Mouse (Mus musculus): Measurements from ENCODE around the gene Sptbn4.
A peak's percentile ranks its signal among the peaks of the same experiment; 100 is the strongest.

Gene Sptbn4

DNA sequence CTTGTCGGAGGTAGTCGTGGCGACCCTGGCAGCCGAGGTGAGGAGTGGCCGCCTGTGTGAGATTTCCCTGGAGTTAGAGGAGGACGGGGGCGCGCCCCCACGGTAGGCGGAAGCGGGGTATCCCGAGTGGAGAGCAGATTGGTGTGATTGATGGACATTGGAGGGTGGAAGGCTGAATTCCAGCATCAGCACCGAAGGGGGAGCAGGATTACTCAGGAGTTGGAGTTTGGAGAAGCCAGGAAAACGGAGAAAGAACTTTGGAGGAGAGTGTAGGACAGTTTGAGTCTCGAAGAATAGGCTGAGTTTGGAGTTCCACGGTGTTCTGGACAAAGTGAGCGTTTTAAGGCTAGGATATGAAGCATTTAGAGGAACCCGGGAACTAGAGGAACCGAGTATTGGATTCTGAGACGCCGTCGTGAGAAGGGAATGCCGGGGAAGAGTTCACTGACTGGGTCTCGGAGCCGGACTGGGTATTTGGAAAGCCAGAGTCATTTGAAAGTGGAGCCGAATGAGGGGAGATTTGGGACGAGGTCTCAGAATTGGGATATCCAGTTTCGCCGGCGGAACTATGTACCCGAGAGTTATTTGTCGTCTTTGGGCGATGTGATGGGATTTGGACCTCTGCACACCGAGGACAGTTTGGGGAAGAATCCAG, 26.5 kb upstream of the Sptbn4 start:
- DNase-seq = no peak

DNA sequence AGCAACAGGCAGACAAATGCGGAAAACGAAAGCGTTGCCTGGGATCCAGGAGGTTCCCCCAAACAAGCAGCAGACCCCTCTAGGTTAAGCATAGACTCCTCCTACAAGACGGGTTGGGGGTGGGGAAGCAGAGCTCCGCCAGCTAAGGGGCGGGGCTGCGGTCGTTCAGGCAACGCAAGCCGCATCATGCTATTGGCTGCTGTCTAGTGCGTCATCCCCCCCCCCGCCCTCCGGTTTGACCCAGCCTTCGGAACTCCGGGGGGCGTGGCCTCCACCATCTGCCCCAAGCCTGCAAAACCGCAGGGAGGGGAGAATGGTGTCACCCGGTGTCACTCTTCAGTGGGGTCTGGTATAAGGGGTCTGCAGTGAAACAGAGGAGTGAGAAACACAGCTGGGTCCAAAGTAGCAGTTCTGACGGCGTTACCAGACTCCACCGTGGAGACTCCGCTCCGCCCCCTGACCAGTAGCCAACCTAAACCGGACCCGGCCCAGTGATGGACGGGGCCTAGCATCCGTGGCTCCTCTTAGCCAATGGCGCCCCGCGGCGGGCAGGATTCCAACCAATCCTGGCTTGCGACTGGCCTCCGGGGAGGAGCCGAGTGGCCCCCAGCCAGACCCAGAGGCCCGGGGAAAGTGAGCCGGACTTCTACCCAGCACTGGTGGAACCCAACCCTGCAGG, 25.8 kb upstream of the Sptbn4 start, which contains the start of gene Sertad3:
TSS of gene Sertad3 (plus strand) at position 613 of the 679 bp plus-strand sequence.
- DNase-seq = peak; percentile 99

DNA sequence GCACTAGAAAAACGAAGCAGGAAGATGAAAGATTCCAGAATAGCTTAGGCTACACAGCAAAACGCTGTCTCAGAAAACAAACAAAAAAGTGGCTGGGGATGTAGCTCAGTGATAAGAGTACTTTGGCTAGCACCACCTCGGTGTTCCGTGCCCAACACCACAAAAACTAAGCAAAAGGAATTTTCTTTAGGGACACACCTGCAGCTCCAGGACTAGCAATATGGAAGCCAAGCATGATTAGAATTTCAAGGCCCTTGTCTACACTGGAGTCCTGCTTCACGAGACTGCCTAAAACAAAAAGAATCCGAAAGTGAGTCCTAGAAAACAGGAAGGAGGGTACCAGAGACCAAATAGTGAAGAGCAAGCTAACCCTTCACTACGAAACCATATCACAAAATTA, 25.1 kb upstream of the Sptbn4 start:
- no peak for DNase-seq

DNA sequence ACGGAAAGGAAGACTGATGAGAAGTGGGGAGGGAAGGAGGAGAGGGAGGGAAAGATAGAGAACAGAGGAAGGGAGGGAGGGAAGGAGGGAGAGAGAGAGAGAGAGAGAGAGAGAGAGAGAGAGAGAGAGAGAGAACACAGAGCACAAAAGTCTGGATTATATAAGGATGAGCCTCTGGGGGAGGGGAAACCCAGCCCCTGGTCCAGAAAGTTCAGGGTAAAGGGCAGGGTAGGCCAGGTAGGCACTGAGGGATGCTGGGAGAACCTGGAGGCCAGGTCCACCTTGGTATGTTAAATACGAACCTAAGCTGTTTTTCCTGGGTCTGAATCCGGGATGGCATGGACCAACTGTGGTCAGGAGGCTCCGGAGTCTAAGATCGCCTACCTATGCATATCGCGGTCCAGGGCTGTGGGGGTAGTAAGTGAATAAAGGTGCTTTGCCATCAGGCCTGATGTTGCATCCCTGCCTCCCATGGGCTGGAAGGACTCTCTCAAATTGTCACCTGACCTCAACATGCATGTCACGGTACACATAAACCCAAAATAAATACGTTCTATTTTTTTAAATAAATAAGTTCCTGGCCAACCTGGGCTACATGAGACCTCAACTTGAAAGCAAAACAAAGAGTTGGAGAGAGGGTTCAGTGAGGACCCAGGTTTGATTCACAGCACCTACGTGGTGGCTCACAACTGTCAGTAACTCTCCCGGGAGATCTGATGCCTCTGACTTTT, 24.1 kb upstream of the Sptbn4 start:
- no peak for DNase-seq

DNA sequence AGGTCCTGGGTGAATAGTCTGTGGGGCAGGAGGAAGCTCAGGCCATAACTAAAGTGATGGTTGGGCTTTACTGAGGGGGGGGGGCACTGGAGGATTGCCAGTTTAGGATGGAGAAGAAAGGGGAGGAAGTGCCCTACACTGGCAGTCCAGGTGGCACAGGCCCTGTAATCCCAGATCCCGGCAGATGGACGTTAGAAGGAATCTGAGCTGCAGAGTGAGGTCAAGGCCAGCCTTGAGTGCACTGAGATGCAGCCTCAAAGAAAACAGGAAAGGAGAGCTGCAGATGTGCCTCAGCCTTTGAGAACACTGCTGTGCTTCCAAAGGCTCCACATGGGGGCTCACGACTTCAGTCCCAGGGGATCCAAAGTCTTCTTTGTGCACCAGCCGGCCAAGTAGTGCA, 20.2 kb upstream of the Sptbn4 start:
- no peak for DNase-seq

DNA sequence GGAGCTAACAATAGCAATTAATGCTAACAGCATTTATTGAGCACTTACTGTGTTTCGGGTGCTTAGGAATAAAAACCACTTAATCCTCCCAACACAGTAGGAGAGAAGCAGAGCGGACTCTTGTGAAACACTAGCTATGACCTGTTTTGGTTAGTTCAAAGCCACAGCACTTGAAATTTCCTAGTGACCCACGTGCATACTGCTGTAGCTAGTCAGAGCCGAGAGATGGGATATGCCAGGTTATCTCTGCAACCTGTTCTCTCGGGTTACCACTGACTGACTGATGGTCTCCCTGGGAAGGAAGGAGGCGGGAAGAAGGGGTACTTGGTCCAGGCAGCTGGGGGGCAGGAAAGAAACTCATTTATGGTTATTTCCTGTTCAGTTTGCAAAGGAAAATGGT, 13.0 kb upstream of the Sptbn4 start:
- no peak for DNase-seq

DNA sequence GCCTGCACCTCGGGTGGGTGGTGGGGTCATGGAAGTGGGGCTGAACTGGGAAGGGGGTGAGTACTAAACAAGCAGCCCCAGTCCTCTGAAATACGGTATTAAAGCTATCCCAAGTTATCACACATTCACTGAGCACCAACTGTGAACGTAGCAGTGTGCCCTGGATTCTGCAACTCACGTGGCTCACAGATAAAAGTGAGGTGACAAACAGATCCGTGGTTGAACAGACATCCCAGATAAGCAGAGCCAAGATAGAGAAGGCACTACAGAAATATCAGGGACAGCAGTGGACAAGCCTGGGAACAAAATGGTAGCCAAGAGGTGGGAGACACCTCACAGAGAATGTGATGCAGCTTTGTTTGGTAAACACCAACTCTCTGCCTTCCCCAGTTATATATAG, 12.2 kb upstream of the Sptbn4 start:
- DNase-seq = no peak

DNA sequence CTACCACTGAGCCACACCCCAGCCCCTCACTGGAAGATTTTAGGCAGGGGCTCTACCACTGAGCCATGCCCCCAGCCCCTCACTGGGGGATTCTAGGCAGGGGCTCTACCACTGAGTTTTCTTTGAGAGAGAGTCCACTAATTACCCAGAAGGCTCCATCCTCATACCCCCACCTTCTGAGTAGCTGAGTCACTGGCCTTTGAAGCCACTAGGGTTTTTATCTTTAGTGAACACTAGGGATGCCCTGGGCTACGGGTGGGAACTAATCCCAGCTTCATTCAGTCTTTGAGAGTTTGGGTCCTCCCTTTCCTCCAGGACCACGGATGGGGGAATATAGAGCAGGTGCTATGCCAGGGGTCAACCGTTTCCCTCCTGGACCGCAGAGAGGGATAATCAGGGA, 11.1 kb upstream of the Sptbn4 start:
- no peak for DNase-seq

DNA sequence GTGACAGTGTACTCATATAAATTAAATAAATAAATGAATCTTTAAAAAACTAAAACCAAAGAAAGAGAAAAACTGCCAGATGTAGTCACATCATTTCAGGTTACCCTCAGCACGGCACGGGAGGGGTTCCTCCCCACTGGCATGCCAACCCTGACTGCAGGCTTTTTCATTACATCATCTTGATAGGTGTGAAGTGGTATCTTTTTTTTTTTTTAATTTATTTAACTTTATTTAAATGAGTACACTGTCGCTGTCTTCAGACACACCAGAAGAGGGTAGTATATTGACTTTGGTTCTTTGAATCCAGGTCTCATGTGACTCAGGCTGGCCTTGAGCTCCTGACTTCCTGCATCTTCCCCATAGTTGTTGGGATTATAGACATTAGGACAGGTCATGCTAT, 7.8 kb upstream of the Sptbn4 start:
- DNase-seq = no peak

DNA sequence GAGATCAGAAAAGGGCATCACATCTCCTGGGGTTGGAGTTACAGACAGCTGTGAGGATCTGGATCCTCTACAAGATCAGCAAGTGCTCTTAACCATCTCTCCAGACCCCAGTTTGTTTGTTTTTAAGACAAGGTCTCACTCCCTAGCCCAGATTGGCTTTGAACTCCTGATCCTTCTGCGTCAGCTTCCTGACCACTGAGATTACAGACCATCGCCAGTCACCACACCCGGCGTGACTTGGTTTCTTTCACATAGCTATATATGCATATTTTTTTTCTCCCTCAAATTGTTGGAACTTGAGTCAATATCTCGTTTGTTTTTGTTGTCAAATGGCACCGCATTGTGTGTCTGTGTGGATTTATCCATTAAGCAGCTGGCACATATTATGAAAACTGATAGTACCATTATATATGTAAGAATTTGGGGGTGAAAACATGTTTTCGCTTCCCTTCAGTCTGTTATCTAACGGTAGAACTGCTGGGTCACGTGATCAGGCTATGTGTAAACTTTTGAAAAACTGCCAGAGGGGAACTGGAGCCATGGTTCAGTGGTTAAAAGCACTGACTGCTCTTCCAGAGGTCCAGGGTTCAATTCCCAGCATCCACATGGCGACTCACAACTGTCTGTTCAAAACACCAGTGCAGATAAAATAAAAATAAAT, 7.1 kb upstream of the Sptbn4 start:
- DNase-seq = no peak

DNA sequence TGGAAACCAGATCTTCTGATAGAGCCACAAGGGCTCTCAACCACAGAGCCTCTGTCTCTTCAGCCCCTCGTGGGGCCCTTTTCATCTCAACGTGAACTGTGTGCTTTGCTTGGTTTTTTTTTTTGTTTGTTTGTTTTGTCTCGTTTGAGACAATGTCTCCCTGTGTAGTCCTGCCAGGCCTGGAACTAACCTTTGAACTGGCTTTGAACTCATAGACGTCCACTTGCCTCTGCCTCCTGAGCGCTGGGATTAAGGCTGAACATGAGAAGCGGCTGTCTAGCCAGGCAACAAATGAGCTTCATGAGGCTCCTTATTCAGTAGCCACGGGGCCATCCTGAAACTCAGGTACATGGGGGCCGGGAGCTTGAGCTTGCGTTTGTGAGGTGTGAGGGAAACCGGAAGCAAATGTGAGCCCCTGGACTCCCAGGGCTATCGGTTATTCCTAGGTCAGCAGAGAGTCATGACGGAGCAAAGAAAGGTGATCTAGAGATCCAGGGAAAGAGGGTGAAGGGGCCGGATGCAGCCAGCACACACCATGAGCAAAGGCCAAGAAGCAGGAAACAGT, 4.8 kb upstream of the Sptbn4 start:
- DNase-seq = no peak

DNA sequence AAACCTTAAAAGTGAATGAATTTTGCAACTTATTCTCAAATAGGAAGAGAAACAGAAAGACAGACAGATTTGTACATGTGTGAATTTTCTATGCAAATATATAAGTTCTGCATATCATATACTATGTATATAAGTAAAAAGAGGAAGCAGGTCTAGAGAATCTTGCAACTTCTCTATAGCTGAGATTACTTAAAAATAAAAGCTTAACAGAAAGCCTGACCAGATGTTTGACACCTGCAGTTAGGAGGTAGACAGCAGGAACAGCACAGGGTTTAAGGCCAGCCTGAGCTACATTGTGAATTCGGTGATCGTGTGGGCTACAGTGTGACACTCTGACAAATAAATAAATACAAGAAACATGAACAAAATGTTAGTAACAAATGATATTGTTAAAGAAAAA, 3.9 kb upstream of the Sptbn4 start:
- DNase-seq = no peak

DNA sequence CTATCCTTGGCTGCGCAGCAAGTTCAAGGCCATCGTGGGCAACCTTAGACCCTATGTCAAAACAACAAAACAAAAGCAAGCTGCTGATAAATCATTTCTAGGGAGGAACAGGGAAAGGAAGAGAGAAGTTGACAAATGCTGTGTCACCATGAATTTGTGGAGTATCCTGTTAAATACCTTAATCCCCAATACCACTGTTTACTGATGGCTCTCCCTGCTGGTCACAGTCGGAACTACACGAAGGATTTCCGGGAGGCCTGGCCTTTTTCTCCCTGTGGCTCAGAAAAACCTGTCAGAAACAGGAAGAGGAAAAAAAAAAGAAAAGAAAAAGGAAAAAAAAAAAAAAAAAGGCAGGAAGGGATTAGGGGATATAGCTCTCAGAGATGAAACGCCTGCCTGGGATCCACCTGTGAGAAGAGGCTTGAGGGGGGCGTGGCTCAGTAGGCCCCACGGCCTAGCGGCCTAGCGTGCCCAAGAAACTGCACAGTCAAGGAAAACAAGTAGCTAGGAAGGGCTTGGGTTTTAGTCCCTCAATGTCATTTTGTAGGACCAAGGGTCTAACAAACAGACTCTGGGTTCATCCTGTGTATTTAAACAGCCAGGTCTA, 1.9 kb upstream of the Sptbn4 start:
- DNase-seq = peak; percentile 60

DNA sequence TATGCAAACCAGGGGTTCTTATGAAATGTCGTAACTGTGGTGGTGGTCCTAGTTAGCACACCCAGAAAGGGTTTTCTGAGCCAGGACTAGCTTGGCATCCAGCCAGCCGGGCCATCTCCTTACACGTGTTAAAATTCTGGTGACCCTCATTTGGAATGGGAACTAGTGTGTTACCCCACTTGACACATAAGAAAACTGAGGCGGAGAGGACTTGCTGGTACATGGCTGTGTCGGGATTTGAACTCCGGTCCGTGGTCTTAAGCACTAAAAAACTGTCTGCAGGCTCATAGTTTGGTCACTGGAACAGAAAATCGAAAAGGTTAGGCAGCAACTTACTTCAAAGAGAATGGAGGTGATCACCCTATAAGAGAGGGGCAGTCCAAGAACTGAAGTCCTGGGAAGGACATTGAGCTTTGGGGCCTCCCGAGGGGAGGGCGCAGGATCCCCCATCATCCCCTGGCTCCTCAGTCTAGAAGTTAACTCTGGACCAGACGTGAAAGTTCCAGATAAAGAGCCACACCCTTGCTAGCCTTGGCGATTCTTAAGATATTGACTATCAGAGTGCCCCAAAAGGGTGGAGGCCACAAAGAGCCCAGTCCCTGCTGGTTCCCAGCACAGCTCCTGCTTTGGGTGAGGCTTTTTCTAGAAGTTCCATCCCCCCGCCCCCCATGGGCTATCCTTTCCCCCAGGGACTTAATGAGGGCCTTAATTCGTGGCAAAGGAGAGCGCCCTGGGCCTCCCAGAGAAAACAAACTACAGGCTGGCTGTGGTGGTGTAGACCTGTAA, 1.1 kb upstream of the Sptbn4 start:
- DNase-seq = no peak

DNA sequence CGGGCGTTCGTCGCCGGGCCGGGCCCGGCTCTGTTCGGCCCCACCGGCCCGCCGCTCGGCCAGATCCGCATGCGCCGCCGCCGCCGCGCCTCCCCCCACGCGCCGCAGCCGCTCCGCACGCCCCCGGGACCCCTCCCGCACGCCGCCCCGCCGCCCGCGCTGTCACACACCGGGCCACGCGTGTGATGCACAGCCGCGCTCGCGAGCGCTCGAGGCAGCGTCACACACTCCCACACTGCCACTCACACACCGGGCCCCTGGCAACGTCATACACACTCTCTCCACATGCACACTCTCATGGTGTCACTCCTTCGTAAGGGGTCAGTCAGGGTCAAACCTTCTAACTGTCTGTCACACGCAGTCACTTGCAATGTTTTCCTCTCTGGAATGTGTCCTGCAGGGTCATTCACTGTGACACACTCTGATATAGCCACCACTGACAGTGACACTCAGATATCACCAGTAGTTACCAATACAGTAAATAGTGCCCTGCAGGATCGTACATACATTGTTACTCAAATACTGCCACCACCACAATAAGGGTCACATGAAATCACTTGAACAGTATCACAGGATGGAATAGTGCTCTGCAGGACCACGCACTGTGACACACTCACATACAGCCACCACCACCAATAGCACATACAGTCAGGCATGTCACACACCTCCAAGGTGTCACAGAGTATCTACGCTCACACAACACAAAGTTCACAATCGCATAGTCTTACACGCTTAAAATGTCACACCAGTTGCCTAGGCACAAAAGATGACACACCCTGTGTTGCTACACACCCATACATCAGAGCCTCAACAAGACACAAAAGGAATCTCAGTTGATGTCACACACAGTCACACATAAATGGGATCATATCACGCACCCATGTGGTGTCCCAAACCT, 716 bp downstream of the Sptbn4 start:
- DNase-seq = peak; percentile 56

DNA sequence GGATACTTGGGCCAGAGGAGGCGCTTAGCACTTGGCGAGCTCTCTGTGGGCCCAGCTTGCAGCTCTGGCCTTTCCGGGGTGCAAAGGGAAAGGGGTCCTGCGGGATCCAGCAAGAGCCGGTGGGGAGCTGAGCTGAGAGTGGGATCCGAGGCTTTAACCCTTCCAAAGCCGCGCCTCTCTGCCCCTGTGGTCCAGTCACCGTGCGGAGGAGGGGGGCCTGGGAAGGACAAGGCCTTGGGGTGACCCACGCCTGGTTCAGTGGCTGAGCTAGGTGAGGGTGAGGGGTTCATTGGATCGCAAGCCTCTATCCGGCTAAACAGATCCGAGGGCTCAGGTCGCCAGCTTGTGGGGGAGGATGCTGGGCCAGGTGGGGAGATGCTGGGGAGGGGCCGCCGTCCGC, 1.4 kb downstream of the Sptbn4 start:
- no peak for DNase-seq

DNA sequence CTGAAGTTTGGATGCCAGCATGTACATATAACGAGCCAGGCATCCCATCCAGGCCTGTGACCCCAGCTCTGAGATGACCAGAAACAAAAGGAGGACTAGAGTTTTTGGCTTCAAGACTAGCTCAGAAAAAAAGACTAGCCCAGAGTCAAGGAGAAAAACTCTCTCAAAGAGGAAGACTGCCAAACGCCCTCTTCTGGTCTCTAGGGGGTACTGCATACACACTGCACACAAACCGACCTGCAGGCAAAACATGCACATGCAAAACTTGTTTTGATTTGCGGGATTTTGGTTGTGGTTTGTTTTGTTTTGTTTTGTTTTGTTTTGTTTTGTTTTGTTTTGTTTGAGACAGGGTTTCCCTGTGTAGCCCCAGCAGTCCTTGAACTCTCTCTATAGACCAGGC, 7.5 kb downstream of the Sptbn4 start:
- no peak for DNase-seq

DNA sequence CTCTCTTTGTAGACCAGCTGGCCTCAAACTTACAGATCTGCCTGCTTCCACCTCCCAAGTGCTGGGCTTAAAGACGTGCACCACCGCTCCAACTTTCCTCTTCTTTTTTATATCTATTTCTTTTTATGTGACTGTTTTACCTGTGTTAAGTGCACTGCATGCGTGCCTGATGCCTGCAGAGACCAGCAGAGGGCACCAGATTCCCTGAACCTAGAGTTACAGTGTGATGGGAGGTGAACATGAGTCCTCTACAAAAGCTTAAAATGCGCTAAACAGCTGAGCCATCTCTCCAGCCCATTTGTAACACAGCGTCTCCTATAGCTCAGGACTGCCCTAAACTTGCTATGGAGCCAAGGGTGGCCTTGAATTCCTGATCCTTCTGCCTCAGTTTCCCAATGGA, 9.9 kb downstream of the Sptbn4 start:
- DNase-seq = peak; percentile 52

DNA sequence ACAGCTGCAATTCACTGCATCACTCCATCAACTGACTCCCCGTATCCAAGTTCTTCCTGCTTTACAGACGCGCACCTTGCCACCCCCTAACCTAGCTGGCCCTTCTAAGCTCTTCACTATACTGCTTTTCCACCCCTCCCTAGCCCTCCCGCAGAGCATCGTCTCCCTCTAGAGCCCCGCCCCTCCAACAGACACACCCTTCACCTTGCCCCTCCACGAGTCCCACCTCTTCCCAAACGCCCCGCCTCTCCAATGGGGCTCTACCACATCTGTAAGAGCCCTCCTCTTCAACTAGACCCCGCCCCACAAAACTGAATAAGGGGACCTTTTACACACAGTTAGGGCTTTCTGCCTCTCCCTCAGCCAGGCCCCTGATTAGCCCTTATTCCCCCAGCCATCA, 13.7 kb downstream of the Sptbn4 start:
- no peak for DNase-seq

DNA sequence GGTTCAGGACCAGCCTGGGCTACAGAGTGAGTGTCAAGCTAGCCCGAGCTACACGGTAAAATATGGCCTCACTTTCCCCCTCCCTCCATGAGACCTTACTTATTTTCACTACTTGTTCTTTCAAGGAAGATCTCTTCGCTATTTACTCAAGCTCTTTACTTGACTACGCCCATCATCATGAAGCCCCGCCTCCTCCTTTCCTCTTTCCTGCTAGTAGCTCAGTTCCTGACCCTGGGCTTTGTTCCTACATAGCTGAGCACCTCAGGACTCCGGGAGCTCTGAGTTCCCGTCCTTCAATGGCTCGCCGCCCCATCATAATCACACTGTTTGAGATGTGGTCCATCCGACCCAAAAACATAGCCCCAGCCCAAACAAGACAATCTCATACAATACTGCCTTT, 14.1 kb downstream of the Sptbn4 start:
- no peak for DNase-seq

DNA sequence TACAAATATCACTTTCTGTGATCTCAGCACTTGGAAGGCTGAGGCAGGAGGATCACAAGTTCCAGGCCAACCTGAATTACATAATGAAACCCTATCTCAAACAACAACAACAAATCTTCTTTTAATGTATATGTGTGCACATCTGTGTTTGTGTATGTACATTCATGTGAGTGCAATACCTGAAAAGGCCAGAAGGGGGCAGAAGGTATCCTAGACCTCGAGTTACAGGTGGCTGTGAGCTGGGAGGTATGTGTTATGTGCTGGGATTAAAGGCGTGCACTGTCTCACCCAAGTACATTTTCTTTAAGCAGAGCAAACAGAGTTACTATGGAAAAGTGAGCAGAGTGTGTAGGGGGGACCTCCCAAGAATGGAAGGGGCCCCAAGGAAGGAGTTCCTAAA, 18.4 kb downstream of the Sptbn4 start:
- no peak for DNase-seq
